24 mouse cellular contexts compared by ENCODE assay signal in genomic region chr15:93568911-93569310, GRCm38 (mm10). TPM values are rescaled to one million over a fixed set of nuclear protein-coding genes. Genes with fewer than 3 reads are reported as not detected.
A peak's percentile ranks its signal among the peaks of the same experiment; 100 is the strongest.
DNase-seq lines count a peak whose midpoint lies in the region; ATAC-seq and TF ChIP-seq lines count a peak whose summit lies in the region.
"Had no signal": no experiment of that assay in that cellular context is flagged by ENCODE, and none has a peak within 500 bp of the region (broad histone marks: within the 10 kb centered on the region; RNA-seq: fewer than 3 reads in every experiment).

No protein-coding gene starts in this region.

- ATAC-seq in heart, embryonic 13.5 days (ENCODE audit: extremely low read depth, insufficient number of reproducible peaks, low FRiP score, low TSS enrichment) = no peak
- no peak for ATAC-seq in kidney, embryonic 15.5 days (replicated peaks; ENCODE audit: low FRiP score)
- ATAC-seq in limb, embryonic 14.5 days (ENCODE audit: low FRiP score, low read depth) = 0 out of 2 replicates have a peak, but pooled peaks have one; percentile 32
- no peak for ATAC-seq in megakaryocyte-erythroid progenitor cell, adult 5-6 weeks (replicated peaks; ENCODE audit: low FRiP score, low TSS enrichment, poor library complexity, severe bottlenecking)
- ATAC-seq: CD4-positive, CD25-positive, alpha-beta regulatory T cell, adult 4 months had no signal

- no peak overlapping the region for H3K4me2 ChIP-seq in heart, embryonic 13.5 days
- no peak overlapping the region for H3K4me2 ChIP-seq in kidney, embryonic 15.5 days
- no peak overlapping the region for H3K4me2 ChIP-seq in limb, embryonic 14.5 days (replicated peaks; ENCODE audit: low read depth, low read length, severe bottlenecking)
- H3K4me2 ChIP-seq: embryonic facial prominence, embryonic 15.5 days; heart, embryonic 15.5 days had no signal

- H3K27ac ChIP-seq in heart, embryonic 13.5 days (replicated peaks) = no peak overlapping the region; the same call in 1 of the 2 replicates
- peak overlapping the region; percentile 84 for H3K27ac ChIP-seq in kidney, embryonic 15.5 days
- H3K27ac ChIP-seq in limb, embryonic 10.5 days = no peak overlapping the region
- H3K27ac ChIP-seq in limb, embryonic 14.5 days (replicated peaks; ENCODE audit: low read depth, low read length) = peak overlapping the region; percentile 16
- H3K27ac ChIP-seq: embryonic facial prominence, embryonic 15.5 days; forebrain, embryonic 10.5 days; heart, embryonic 10.5 days had no signal

- H3K9ac ChIP-seq in heart, embryonic 13.5 days = peak overlapping the region; percentile 33; the same call in 1 of the 2 replicates
- H3K9ac ChIP-seq in kidney, embryonic 15.5 days = no peak overlapping the region
- no peak overlapping the region for H3K9ac ChIP-seq in limb, embryonic 14.5 days (ENCODE audit: low read depth, low read length, severe bottlenecking)
- H3K9ac ChIP-seq: embryonic facial prominence, embryonic 15.5 days had no signal

- no peak for DNase-seq in heart, postnatal 25 days (ENCODE audit: low spot score)
- no peak for DNase-seq in kidney, postnatal 4 days
- peak; percentile 48 for DNase-seq in limb, embryonic 10.5 days (ENCODE audit: low spot score)
- peak; percentile 51 for DNase-seq in limb, embryonic 14.5 days (ENCODE audit: low spot score)
- DNase-seq in embryo, embryonic 10 days (ENCODE audit: low spot score) = no peak
- DNase-seq: adrenal gland, adult 8-10 months; adrenal gland, postnatal 36 days; B cell, adult 2 months; cerebellum, adult 2 months; cerebellum, postnatal 10 days; embryo, embryonic 11 days; gastrocnemius, postnatal 36 days; heart, adult 11 months; heart, postnatal 36 days had no signal

- intact Hi-C loops in heart, postnatal 25 days (cut with DNase I) = no loop called here

- TF ChIP-seq POLR2A in limb, embryonic 14.5 days (IDR thresholded peaks at IDR 0.05; ENCODE audit: borderline replicate concordance, extremely low read depth, insufficient read depth, insufficient read length) = no peak

- H3K27me3 ChIP-seq in heart, embryonic 13.5 days (replicated peaks) = no peaks in the 10 kb centered on the region
- no peaks in the 10 kb centered on the region for H3K27me3 ChIP-seq in kidney, embryonic 15.5 days
- H3K27me3 ChIP-seq in limb, embryonic 10.5 days (ENCODE audit: low read depth, poor library complexity, severe bottlenecking) = no peaks in the 10 kb centered on the region
- H3K27me3 ChIP-seq in limb, embryonic 14.5 days (ENCODE audit: control insufficient read depth, insufficient read depth, low read length) = no peaks in the 10 kb centered on the region
- H3K27me3 ChIP-seq: embryonic facial prominence, embryonic 15.5 days; heart, embryonic 15.5 days had no signal

- H3K4me1 ChIP-seq in heart, embryonic 13.5 days = peaks cover 52% of the 10 kb centered on the region
- H3K4me1 ChIP-seq in kidney, embryonic 15.5 days = peaks cover 33% of the 10 kb centered on the region
- H3K4me1 ChIP-seq in limb, embryonic 10.5 days = peaks cover 52% of the 10 kb centered on the region
- H3K4me1 ChIP-seq in limb, embryonic 14.5 days (ENCODE audit: control insufficient read depth, insufficient read depth, low read length) = peaks cover 39% of the 10 kb centered on the region

- H3K36me3 ChIP-seq in heart, embryonic 13.5 days = peaks cover 21% of the 10 kb centered on the region
- H3K36me3 ChIP-seq in kidney, embryonic 15.5 days = no peaks in the 10 kb centered on the region
- H3K36me3 ChIP-seq in limb, embryonic 10.5 days = peaks cover 25% of the 10 kb centered on the region
- peaks cover 8% of the 10 kb centered on the region; the same call in 1 of the 2 replicates for H3K36me3 ChIP-seq in limb, embryonic 14.5 days (ENCODE audit: control insufficient read depth, insufficient read depth, low read length)
- H3K36me3 ChIP-seq: forebrain, embryonic 10.5 days; G1E had no signal

- no peak overlapping the region for H3K4me3 ChIP-seq in heart, embryonic 13.5 days
- no peak overlapping the region for H3K4me3 ChIP-seq in kidney, embryonic 15.5 days (replicated peaks)
- H3K4me3 ChIP-seq in limb, embryonic 10.5 days = no peak overlapping the region
- H3K4me3 ChIP-seq in limb, embryonic 14.5 days (replicated peaks; ENCODE audit: low read length) = no peak overlapping the region
- H3K4me3 ChIP-seq: embryonic facial prominence, embryonic 15.5 days; erythroblast, embryonic 14.5 days; forebrain, embryonic 10.5 days; heart, embryonic 10.5 days; heart, embryonic 15.5 days had no signal

- H3K9me3 ChIP-seq in heart, embryonic 13.5 days = peaks cover 5% of the 10 kb centered on the region; the same call in 1 of the 2 replicates
- no peaks in the 10 kb centered on the region for H3K9me3 ChIP-seq in kidney, embryonic 15.5 days (replicated peaks)
- H3K9me3 ChIP-seq in limb, embryonic 10.5 days (replicated peaks) = no peaks in the 10 kb centered on the region
- no peaks in the 10 kb centered on the region for H3K9me3 ChIP-seq in limb, embryonic 14.5 days (ENCODE audit: control insufficient read depth, low read length)
- H3K9me3 ChIP-seq: embryonic facial prominence, embryonic 15.5 days; forebrain, embryonic 10.5 days; heart, embryonic 10.5 days; heart, embryonic 15.5 days had no signal

- 71% methylated on average over 3 of the region's 3 CpGs for WGBS in heart, embryonic 13.5 days
- WGBS in kidney, embryonic 15.5 days = 39% methylated on average over 3 of the region's 3 CpGs
- WGBS in limb, embryonic 10.5 days = 30% methylated on average over 3 of the region's 3 CpGs
- 13% methylated on average over 3 of the region's 3 CpGs for WGBS in limb, embryonic 14.5 days

RNA-seq across cellular contexts. Expression of gene Prickle1, which starts 26.8 kb away (rescaled TPM):
- 30.3 and 30.5 TPM in 2 replicates for polyA plus RNA-seq in heart, embryonic 13.5 days (2015; fragmentation: Nextera tagmentation; extraction: Ambion mirVana)
- 10 to 100 TPM; 16.8 to 18.9 TPM for total RNA-seq in heart, postnatal 25 days (2021)
- 24.3 and 27.0 TPM in 2 replicates for polyA plus RNA-seq in kidney, embryonic 15.5 days (2015; fragmentation: Nextera tagmentation; extraction: Ambion mirVana)
- polyA plus RNA-seq in limb, embryonic 10.5 days (2016; fragmentation: Nextera tagmentation; extraction: Ambion mirVana) = 20.4 and 25.7 TPM in 2 replicates
- 31.4 and 36.6 TPM in 2 replicates for polyA plus RNA-seq in limb, embryonic 14.5 days (2012; rRNA removed)
- polyA plus RNA-seq in limb, embryonic 14.5 days (2014; fragmentation: Nextera tagmentation; extraction: Ambion mirVana) = 54.0 and 64.2 TPM in 2 replicates
- 1.4 and 4.0 TPM in 2 replicates for total RNA-seq in megakaryocyte-erythroid progenitor cell, adult 5-6 weeks (2014; fragmentation: Nextera tagmentation)
- 4.3 and 4.7 TPM in 2 replicates for total RNA-seq in megakaryocyte-erythroid progenitor cell, adult 5-6 weeks (2017)
- polyA plus RNA-seq: G1E had no signal

Comparison
In these comparisons a context has a peak if more than half of its experiments do, and no peak if none do; other contexts are left out.
1. H3K27ac ChIP-seq: peak in kidney, embryonic 15.5 days (single experiment) and limb, embryonic 14.5 days (single experiment); none in heart, embryonic 13.5 days (single experiment) and limb, embryonic 10.5 days (single experiment).
2. DNase-seq: peak in limb, embryonic 10.5 days (single experiment) and limb, embryonic 14.5 days (single experiment); none in heart, postnatal 25 days (single experiment), kidney, postnatal 4 days (0 of 2) and embryo, embryonic 10 days (single experiment).